In the genomic region with DNA sequence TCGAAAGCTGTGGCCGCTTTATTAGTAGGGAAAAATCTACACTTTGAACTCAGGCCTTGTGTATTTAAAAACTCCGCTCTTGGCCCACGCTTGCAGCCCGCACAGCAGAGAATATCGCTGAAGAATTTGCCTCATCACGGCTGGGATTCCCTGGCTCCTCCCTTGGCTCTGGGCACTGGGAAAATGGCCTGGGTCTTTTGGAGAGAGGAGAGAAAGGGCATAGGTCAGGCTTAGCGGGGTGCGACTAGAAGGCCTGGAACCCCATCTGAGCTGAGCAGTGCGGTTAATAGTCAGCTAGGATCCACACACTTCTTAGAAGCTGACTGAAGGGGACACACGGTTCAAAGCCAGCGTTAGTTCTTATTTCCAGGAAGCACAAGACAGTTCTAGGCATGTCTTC, we compare ENCODE assay signal across 28 mouse cellular contexts. TPM values are rescaled to one million over a fixed set of nuclear protein-coding genes. Genes with fewer than 3 reads are reported as not detected.
DNase-seq lines count a peak whose midpoint lies in the region; ATAC-seq lines count a peak whose summit lies in the region.
"Had no signal": no experiment of that assay in that cellular context is flagged by ENCODE, and none has a peak within 500 bp of the region (broad histone marks: within the 10 kb centered on the region; RNA-seq: fewer than 3 reads in every experiment).

No protein-coding gene starts in this region.

- no peak overlapping the region for H3K9ac ChIP-seq in kidney, embryonic 15.5 days
- H3K9ac ChIP-seq in hindbrain, embryonic 11.5 days (ENCODE audit: low read depth, low read length): no peak overlapping the region
- H3K9ac ChIP-seq: embryonic facial prominence, embryonic 13.5 days; forebrain, embryonic 13.5 days; heart, embryonic 13.5 days; hindbrain, embryonic 12.5 days; hindbrain, embryonic 15.5 days had no signal

- H3K27ac ChIP-seq in kidney, embryonic 15.5 days: no peak overlapping the region
- H3K27ac ChIP-seq in brown adipose tissue, adult 24 weeks (replicated peaks; ENCODE audit: low read depth, low read length): peak overlapping the region; percentile 73
- no peak overlapping the region for H3K27ac ChIP-seq in hindbrain, embryonic 11.5 days (ENCODE audit: low read depth, low read length)
- H3K27ac ChIP-seq: embryonic facial prominence, embryonic 10.5 days; embryonic facial prominence, embryonic 13.5 days; forebrain, embryonic 13.5 days; heart, adult 2 months; heart, embryonic 10.5 days; heart, embryonic 13.5 days; hindbrain, embryonic 12.5 days; hindbrain, embryonic 15.5 days had no signal

- H3K9me3 ChIP-seq in kidney, embryonic 15.5 days (replicated peaks): no peaks in the 10 kb centered on the region
- no peaks in the 10 kb centered on the region for H3K9me3 ChIP-seq in hindbrain, embryonic 11.5 days (ENCODE audit: control insufficient read depth, low read length)
- H3K9me3 ChIP-seq: embryonic facial prominence, embryonic 10.5 days; embryonic facial prominence, embryonic 13.5 days; forebrain, embryonic 13.5 days; heart, embryonic 10.5 days; heart, embryonic 13.5 days; hindbrain, embryonic 12.5 days; hindbrain, embryonic 15.5 days had no signal

- 71% methylated on average over 12 of the region's 12 CpGs for WGBS in kidney, embryonic 15.5 days
- WGBS in hindbrain, embryonic 11.5 days: 84% methylated on average over 12 of the region's 12 CpGs

- H3K27me3 ChIP-seq in kidney, embryonic 15.5 days: no peaks in the 10 kb centered on the region
- H3K27me3 ChIP-seq in hindbrain, embryonic 11.5 days (ENCODE audit: control insufficient read depth, insufficient read depth, low read length): no peaks in the 10 kb centered on the region
- H3K27me3 ChIP-seq: embryonic facial prominence, embryonic 13.5 days; forebrain, embryonic 13.5 days; heart, embryonic 13.5 days; hindbrain, embryonic 12.5 days; hindbrain, embryonic 15.5 days had no signal

- peaks cover 6% of the 10 kb centered on the region; the same call in 1 of the 2 replicates for H3K4me1 ChIP-seq in kidney, embryonic 15.5 days
- H3K4me1 ChIP-seq in brown adipose tissue, adult 24 weeks (ENCODE audit: control insufficient read depth, insufficient read depth, insufficient read length, low read length): peaks cover 14% of the 10 kb centered on the region
- H3K4me1 ChIP-seq in hindbrain, embryonic 11.5 days (replicated peaks; ENCODE audit: control insufficient read depth, insufficient read depth, low read length): peaks cover 3% of the 10 kb centered on the region
- H3K4me1 ChIP-seq: embryonic facial prominence, embryonic 13.5 days had no signal

- no peak overlapping the region for H3K4me3 ChIP-seq in kidney, embryonic 15.5 days (replicated peaks)
- H3K4me3 ChIP-seq in brown adipose tissue, adult 24 weeks (ENCODE audit: insufficient read depth, low read depth, low read length): no peak overlapping the region
- no peak overlapping the region for H3K4me3 ChIP-seq in hindbrain, embryonic 11.5 days (ENCODE audit: low read depth, low read length)
- H3K4me3 ChIP-seq: embryonic facial prominence, embryonic 10.5 days; embryonic facial prominence, embryonic 13.5 days; erythroblast, embryonic 14.5 days; forebrain, embryonic 13.5 days; heart, adult 2 months; heart, embryonic 10.5 days; heart, embryonic 13.5 days; hindbrain, embryonic 12.5 days; hindbrain, embryonic 15.5 days had no signal

- peak; percentile 48 for DNase-seq in kidney, adult 11 months
- DNase-seq in kidney, adult 8-10 months: peak; percentile 56 to 68
- no peak for DNase-seq in kidney, postnatal 10 days
- peak; percentile 55 to 73 for DNase-seq in kidney, postnatal 36 days
- DNase-seq in hindbrain, embryonic 11.5 days (ENCODE audit: low spot score): no peak
- DNase-seq in layer of hippocampus, postnatal 14 days (ENCODE audit: low spot score in 2 of 2): no peak
- DNase-seq: cerebellum, adult 11 months; cerebellum, adult 8-10 months; cerebellum, postnatal 10 days; cerebellum, postnatal 36 days; embryo, embryonic 11 days; gastrocnemius, postnatal 10 days; gastrocnemius, postnatal 36 days; heart, adult 2 months; heart, postnatal 14 days; heart, postnatal 4 days had no signal

- ATAC-seq in kidney, embryonic 15.5 days (replicated peaks; ENCODE audit: low FRiP score): no peak
- no peak for ATAC-seq in hindbrain, embryonic 11.5 days (ENCODE audit: low FRiP score)
- ATAC-seq: activated CD4-positive, CD25-positive, alpha-beta regulatory T cell, adult 4 months; forebrain, embryonic 13.5 days; forebrain, embryonic 16.5 days had no signal

- no peaks in the 10 kb centered on the region for H3K36me3 ChIP-seq in kidney, embryonic 15.5 days
- H3K36me3 ChIP-seq in hindbrain, embryonic 11.5 days (ENCODE audit: control insufficient read depth, insufficient read depth, low read length): no peaks in the 10 kb centered on the region
- H3K36me3 ChIP-seq: embryonic facial prominence, embryonic 10.5 days; embryonic facial prominence, embryonic 13.5 days; heart, embryonic 10.5 days; heart, embryonic 13.5 days; hindbrain, embryonic 12.5 days; hindbrain, embryonic 15.5 days had no signal

- H3K4me2 ChIP-seq in kidney, embryonic 15.5 days: no peak overlapping the region
- H3K4me2 ChIP-seq in hindbrain, embryonic 11.5 days (replicated peaks; ENCODE audit: low read depth, low read length): no peak overlapping the region
- H3K4me2 ChIP-seq: embryonic facial prominence, embryonic 13.5 days; forebrain, embryonic 13.5 days; heart, embryonic 13.5 days; hindbrain, embryonic 12.5 days; hindbrain, embryonic 15.5 days had no signal

RNA-seq across cellular contexts. Expression of a gene that starts 7.6 kb away (rescaled TPM):
- 24.5 and 28.0 TPM in 2 replicates for polyA plus RNA-seq in kidney, embryonic 15.5 days (2015; fragmentation: Nextera tagmentation; extraction: Ambion mirVana)
- polyA plus RNA-seq in brown adipose tissue, adult 24 weeks (2012; ENCODE audit: insufficient read depth, insufficient read length, missing spikeins): 9.4 and 12.7 TPM in 2 replicates
- 27.3 and 27.6 TPM in 2 replicates for polyA plus RNA-seq in hindbrain, embryonic 11.5 days (2014; fragmentation: Nextera tagmentation; extraction: Ambion mirVana)
- 10 to 100 TPM in 1 of 2 experiments, 1 to 10 TPM in 1; 8.5 to 12.0 TPM for total RNA-seq in layer of hippocampus, postnatal 14 days (2021)

RNA-seq across cellular contexts. Expression of a gene that starts 24.8 kb away (rescaled TPM):
- polyA plus RNA-seq in kidney, embryonic 15.5 days (2015; fragmentation: Nextera tagmentation; extraction: Ambion mirVana): 104 and 121 TPM in 2 replicates
- polyA plus RNA-seq in brown adipose tissue, adult 24 weeks (2012; ENCODE audit: insufficient read depth, insufficient read length, missing spikeins): 452 and 504 TPM in 2 replicates
- polyA plus RNA-seq in hindbrain, embryonic 11.5 days (2014; fragmentation: Nextera tagmentation; extraction: Ambion mirVana): 83.8 and 84.7 TPM in 2 replicates
- total RNA-seq in layer of hippocampus, postnatal 14 days (2021): 100 to 1,000 TPM; 153 to 174 TPM

RNA-seq across cellular contexts. Expression of a gene that starts 50.9 kb away (rescaled TPM):
- polyA plus RNA-seq in kidney, embryonic 15.5 days (2015; fragmentation: Nextera tagmentation; extraction: Ambion mirVana): 0.09 TPM in 1 of 2 replicates, not detected in the other
- polyA plus RNA-seq in brown adipose tissue, adult 24 weeks (2012; ENCODE audit: insufficient read depth, insufficient read length, missing spikeins): 0.48 and 0.88 TPM in 2 replicates
- not detected in 2 replicates for polyA plus RNA-seq in hindbrain, embryonic 11.5 days (2014; fragmentation: Nextera tagmentation; extraction: Ambion mirVana)
- 1 to 10 TPM; 1.2 to 1.6 TPM for total RNA-seq in layer of hippocampus, postnatal 14 days (2021)
- polyA plus RNA-seq: embryonic facial prominence, embryonic 10.5 days; embryonic facial prominence, embryonic 13.5 days; forebrain, embryonic 13.5 days; forebrain, embryonic 16.5 days; heart, embryonic 10.5 days; heart, embryonic 13.5 days had no signal

Comparison
In these comparisons a context has a peak if more than half of its experiments do, and no peak if none do; other contexts are left out.
1. DNase-seq: peak in kidney, adult 11 months (single experiment), kidney, adult 8-10 months (2 of 2) and kidney, postnatal 36 days (2 of 2); none in kidney, postnatal 10 days (single experiment), hindbrain, embryonic 11.5 days (single experiment) and layer of hippocampus, postnatal 14 days (0 of 2).